Mouse (Mus musculus): Measurements from ENCODE around the gene Mre11a. TPM values are rescaled to one million over a fixed set of nuclear protein-coding genes. Genes with fewer than 3 reads are reported as not detected.

Gene Mre11a
- polyA plus RNA-seq (2017; shearing (Covaris generic)), result 38.5 TPM

GRCm38 (mm10) chr9:14784039-14785002 is at the start of gene Mre11a, which contains the start of gene Ankrd49:
Gene Mre11a (plus strand): TSS chr9:14784654.
Gene Ankrd49 (minus strand): TSS chr9:14784856.

GRCm38 (mm10) chr9:14740151-14740924 is 44.1 kb upstream of the Mre11a start, which contains the start of gene Piwil4:
Gene Piwil4 (minus strand): TSS chr9:14740733.

DNA sequence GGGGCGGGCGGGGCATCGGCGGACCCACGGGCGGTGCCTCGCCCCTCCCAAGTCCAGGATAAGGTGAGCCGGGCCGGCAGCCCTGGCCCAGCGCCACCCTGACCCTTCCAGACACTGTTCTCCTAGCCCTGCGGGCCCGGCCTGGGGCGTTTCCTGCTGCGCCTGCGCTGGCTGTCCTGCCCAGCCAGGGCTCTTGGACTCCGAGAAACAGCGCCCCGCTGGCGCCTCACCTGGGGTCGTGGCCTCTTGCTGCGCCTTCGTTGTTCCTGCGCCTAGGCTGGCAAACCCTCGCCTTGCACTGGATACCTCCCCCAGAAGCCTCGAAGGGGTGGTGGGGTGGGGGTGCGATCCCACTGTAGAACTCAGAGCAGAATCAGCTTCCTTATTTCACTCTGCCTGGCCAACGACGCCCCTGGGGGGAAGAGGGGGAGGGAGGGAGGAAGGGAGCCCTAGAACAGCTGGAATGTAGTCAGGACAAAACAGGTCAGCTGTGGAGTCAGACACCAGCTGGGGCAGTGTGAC is 32.4 kb upstream of the Mre11a start, which contains the start of gene Fut4:
Gene Fut4, minus strand, starts transcription at position 393 of the 522 bp plus-strand sequence.

GRCm38 (mm10) chr9:14770803-14771471 is 13.5 kb upstream of the Mre11a start, which contains the start of gene 1700012B09Rik:
Gene 1700012B09Rik (minus strand): TSS chr9:14771030.

DNA sequence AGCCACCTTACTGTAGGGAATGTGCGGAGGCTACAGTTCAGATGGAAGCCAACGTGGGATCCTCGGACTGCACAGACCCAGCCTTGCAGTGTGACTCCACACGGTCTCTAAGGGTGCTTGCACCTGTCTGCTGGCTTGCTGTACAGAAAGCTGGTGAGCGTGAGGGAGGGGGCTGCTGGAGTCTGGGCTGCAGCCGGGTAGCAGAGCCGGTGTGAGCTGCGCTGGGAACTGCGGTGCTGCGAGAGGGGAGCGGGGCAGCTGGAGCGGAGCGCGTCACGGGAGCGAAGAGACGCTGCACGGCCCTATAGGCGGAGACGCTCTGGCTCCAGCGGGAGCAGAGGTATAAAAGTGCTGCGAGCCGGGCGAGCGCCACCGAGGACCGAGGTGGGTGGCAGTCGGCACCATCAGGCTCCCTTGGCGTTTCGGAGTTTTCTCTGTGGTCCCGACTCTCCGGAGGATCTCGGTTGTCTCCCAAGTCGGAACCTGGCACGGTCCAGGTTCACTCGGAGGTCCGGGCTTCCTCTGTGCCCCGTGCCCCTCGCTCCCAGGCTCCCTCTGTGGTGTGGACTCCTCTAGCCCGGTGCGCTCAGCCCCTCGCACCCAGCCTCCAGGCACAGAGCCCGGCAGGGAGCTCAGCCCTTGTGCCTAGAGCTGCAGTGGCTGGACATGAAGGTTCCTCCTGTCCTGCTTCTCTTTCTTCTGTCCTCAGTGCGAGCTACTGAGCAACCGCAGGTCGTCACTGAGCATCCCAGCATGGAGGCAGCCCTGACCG is 75.6 kb downstream of the Mre11a start, which contains the start of gene Gpr83:
Gene Gpr83, plus strand, starts transcription at position 343 of the 772 bp plus-strand sequence.

Other genes with a start within 250 kb of the Mre11a start
- gene Amotl1, start 139.6 kb upstream of the Mre11a start, polyA plus RNA-seq (2017; shearing (Covaris generic)), result 0.07 TPM
- gene Piwil4, start 43.9 kb upstream of the Mre11a start, polyA plus RNA-seq (2017; shearing (Covaris generic)), result 0.11 TPM
- 0.14 TPM for gene Fut4, start 32.3 kb upstream of the Mre11a start, polyA plus RNA-seq (2017; shearing (Covaris generic))
- not detected for gene 1700012B09Rik, start 13.6 kb upstream of the Mre11a start, polyA plus RNA-seq (2017; shearing (Covaris generic))
- gene Ankrd49, start 202 bp downstream of the Mre11a start, polyA plus RNA-seq (2017; shearing (Covaris generic)), result 27.7 TPM
- 183 TPM for gene Gpr83, start 75.6 kb downstream of the Mre11a start, polyA plus RNA-seq (2017; shearing (Covaris generic))
- 891 TPM for gene Izumo1r, start 119.3 kb downstream of the Mre11a start, polyA plus RNA-seq (2017; shearing (Covaris generic))